Mouse (Mus musculus) c-Kit-positive CD71-positive TER-119-positive erythroid progenitor cells, embryonic 14.5 days (primary cell): ENCODE results near the gene Mmp27.

Experiments
- DNase-seq: peaks from one replicate; pipeline ENCODE4 v3.0.0-alpha.2; 2013; ENCODE audit warnings: low spot score

Gene Mmp27

GRCm38 (mm10) chr9:7602982-7603742 lies 32.0 kb downstream of the Mmp27 start:
- DNase-seq: peak; percentile 40

DNA sequence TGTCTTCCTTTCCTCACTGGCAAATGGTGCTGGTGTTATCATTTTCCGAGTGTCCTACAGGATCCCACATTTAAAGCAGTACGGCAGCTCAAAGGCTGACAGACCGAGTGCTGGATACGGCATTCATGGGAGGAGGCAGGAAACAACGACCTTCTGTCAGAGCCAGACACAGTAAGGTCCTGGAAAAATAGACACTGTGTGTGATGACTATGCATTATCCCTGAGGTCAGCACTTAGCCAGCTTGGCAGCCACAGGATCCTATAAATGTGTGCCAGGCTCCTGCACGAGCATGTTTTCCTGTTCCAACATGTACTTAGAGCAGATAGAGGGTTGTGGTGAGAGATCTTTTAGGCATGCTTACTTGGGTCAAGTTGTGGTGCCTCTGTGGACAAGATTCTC lies 32.8 kb downstream of the Mmp27 start:
- no peak for DNase-seq

DNA sequence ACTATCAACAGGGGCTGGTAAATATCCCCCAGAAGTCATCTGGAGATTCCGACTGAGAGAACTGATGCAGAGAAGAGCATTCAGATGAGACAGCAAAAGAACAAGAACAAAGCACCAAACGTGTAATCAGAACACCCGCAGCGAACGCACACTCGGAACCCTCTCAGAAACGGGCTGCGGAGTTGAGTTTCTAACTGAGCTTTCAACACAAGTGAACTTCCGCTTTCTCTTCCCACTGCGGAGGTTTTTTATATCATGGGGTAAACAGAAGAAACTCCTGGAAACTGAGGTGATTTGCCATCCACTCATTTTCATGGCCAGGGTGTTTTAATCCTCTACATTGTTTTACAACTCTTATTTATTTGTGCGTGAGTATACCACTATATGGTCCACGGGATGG lies 34.4 kb downstream of the Mmp27 start:
- no peak for DNase-seq

GRCm38 (mm10) chr9:7622582-7622981 lies 51.4 kb downstream of the Mmp27 start:
- DNase-seq: no peak

GRCm38 (mm10) chr9:7627931-7628330 lies 56.7 kb downstream of the Mmp27 start, which contains the start of gene Mmp20:
TSS of gene Mmp20 (plus strand) at chr9:7628231.
- DNase-seq: no peak
